Mouse (Mus musculus) ES-E14 (cell line): ENCODE measurements at regions not wholly inside any gene's neighbourhood (a gene's known extent, or its start where the extent isn't known, plus 50 kb on each side); places are given as distances from the start of the nearest gene placed in this dataset.

Experiments used
- CHD2 ChIP-seq: IDR thresholded peaks from 2 replicates; pipeline ENCODE4 v1.6.1; 2014; ENCODE audit warnings: mild to moderate bottlenecking, low read depth, low read length, inconsistent platforms
- HCFC1 ChIP-seq: IDR thresholded peaks from 2 replicates; pipeline ENCODE4 v1.6.1; 2012; ENCODE audit warnings: low read length, inconsistent platforms, borderline replicate concordance; ENCODE audit not compliant: insufficient read depth
- ZC3H11A ChIP-seq: IDR thresholded peaks from 2 replicates; pipeline ENCODE4 v1.6.1; 2012; ENCODE audit warnings: low read depth, mild to moderate bottlenecking, inconsistent platforms, low read length, borderline replicate concordance
- ZNF384 ChIP-seq: IDR thresholded peaks from 2 replicates; pipeline ENCODE4 v1.6.1; 2012; ENCODE audit warnings: low read depth, low read length, inconsistent platforms

GRCm38 (mm10) chr17:10031033-10031432 is 288.6 kb downstream of the Qk start:
- TF ChIP-seq ZC3H11A (no peak), HCFC1 (no peak), CHD2 (no peak), ZNF384 (no peak)
